20 mouse cellular contexts compared by ENCODE assay signal in the genomic region with DNA sequence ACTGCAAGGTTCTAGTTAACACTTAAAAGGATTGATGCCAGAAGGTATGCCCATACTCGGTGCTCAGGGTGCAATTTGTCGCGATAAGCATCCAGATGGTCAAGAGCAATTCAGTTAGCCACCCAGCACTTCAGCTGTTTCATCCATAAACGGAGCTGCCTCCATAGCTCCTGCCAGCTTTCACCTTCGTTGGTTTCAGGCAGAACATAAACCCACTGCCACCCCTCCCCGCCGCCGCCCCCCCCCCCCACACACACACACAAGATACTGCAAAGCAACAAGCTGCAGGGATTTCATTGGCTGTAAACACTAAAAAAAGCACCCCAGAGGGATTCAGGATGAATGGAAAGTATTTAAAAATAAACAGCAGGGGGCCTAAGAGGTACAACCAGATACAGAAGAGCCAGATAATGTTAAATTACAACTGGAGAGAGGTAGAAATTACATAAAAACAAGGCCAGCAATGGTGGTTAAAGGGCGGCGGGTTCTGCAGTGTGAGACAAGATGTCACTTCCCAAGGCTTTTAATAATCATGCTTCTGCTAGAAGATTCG.
DNase-seq lines count a peak whose midpoint lies in the region; ATAC-seq and TF ChIP-seq lines count a peak whose summit lies in the region.
"Had no signal": no experiment of that assay in that cellular context is flagged by ENCODE, and none has a peak within 500 bp of the region (broad histone marks: within the 10 kb centered on the region; RNA-seq: fewer than 3 reads in every experiment).

No protein-coding gene starts in this region.

- H3K27ac ChIP-seq in hindbrain, embryonic 15.5 days (replicated peaks), result peak overlapping the region; percentile 34
- H3K27ac ChIP-seq in hindbrain, embryonic 11.5 days (ENCODE audit: low read depth, low read length), result no peak overlapping the region
- H3K27ac ChIP-seq in forebrain, embryonic 14.5 days (ENCODE audit: low read depth, low read length), result no peak overlapping the region
- no peak overlapping the region for H3K27ac ChIP-seq in midbrain, embryonic 15.5 days
- no peak overlapping the region for H3K27ac ChIP-seq in thymus, adult 2 months (ENCODE audit: control insufficient read depth, insufficient read depth, low read length)
- H3K27ac ChIP-seq: embryonic facial prominence, embryonic 10.5 days; intestine, embryonic 15.5 days; limb, embryonic 12.5 days; liver, embryonic 14.5 days; stomach, embryonic 15.5 days had no signal

- TF ChIP-seq POLR2A in thymus, adult 2 months (IDR thresholded peaks at IDR 0.05; ENCODE audit: control insufficient read depth, extremely low read depth, insufficient read depth, low read length, poor library complexity), result no peak

- peak overlapping the region; percentile 27; the same call in 1 of the 2 replicates for H3K4me2 ChIP-seq in hindbrain, embryonic 15.5 days
- no peak overlapping the region for H3K4me2 ChIP-seq in hindbrain, embryonic 11.5 days (replicated peaks; ENCODE audit: low read depth, low read length)
- H3K4me2 ChIP-seq in forebrain, embryonic 14.5 days (ENCODE audit: low read length), result no peak overlapping the region
- no peak overlapping the region; the same call in 1 of the 2 replicates for H3K4me2 ChIP-seq in midbrain, embryonic 15.5 days
- H3K4me2 ChIP-seq: heart, embryonic 11.5 days; intestine, embryonic 15.5 days; limb, embryonic 12.5 days; stomach, embryonic 15.5 days had no signal

- peaks cover 31% of the 10 kb centered on the region for H3K4me1 ChIP-seq in hindbrain, embryonic 15.5 days (replicated peaks)
- no peaks in the 10 kb centered on the region for H3K4me1 ChIP-seq in hindbrain, embryonic 11.5 days (replicated peaks; ENCODE audit: control insufficient read depth, insufficient read depth, low read length)
- H3K4me1 ChIP-seq in forebrain, embryonic 14.5 days (ENCODE audit: control insufficient read depth, insufficient read depth, low read length), result peaks cover 13% of the 10 kb centered on the region
- peaks cover 17% of the 10 kb centered on the region for H3K4me1 ChIP-seq in midbrain, embryonic 15.5 days
- no peaks in the 10 kb centered on the region for H3K4me1 ChIP-seq in thymus, adult 2 months (replicated peaks; ENCODE audit: control insufficient read depth, insufficient read depth, low read length)
- H3K4me1 ChIP-seq: intestine, embryonic 15.5 days; stomach, embryonic 15.5 days had no signal

- TF ChIP-seq CTCF in thymus, adult 2 months (IDR thresholded peaks at IDR 0.05; ENCODE audit: borderline replicate concordance, control insufficient read depth, extremely low read depth, insufficient read depth, low read length, poor library complexity), result no peak

- H3K9me3 ChIP-seq in hindbrain, embryonic 15.5 days, result no peaks in the 10 kb centered on the region
- H3K9me3 ChIP-seq in hindbrain, embryonic 11.5 days (ENCODE audit: control insufficient read depth, low read length), result no peaks in the 10 kb centered on the region
- no peaks in the 10 kb centered on the region for H3K9me3 ChIP-seq in forebrain, embryonic 14.5 days (replicated peaks; ENCODE audit: control insufficient read depth, low read length)
- H3K9me3 ChIP-seq in midbrain, embryonic 15.5 days, result no peaks in the 10 kb centered on the region
- H3K9me3 ChIP-seq: embryonic facial prominence, embryonic 10.5 days; intestine, embryonic 15.5 days; limb, embryonic 12.5 days; stomach, embryonic 15.5 days had no signal

- DNase-seq in hindbrain, embryonic 11.5 days (ENCODE audit: low spot score), result no peak
- peak; percentile 55 for DNase-seq in brain, adult 2 months (ENCODE audit: low read depth, low spot score)
- peak; percentile 38 for DNase-seq in forebrain, embryonic 14.5 days (ENCODE audit: low spot score)
- DNase-seq in T-cell, adult 2 months (ENCODE audit: low spot score), result no peak
- no peak for DNase-seq in thymus, adult 2 months
- DNase-seq: cerebellum, adult 11 months; cerebellum, postnatal 25 days; gastrocnemius, postnatal 36 days; heart, postnatal 14 days; spleen, adult 18-20 months had no signal

- H3K27me3 ChIP-seq in hindbrain, embryonic 15.5 days, result no peaks in the 10 kb centered on the region
- H3K27me3 ChIP-seq in hindbrain, embryonic 11.5 days (ENCODE audit: control insufficient read depth, insufficient read depth, low read length), result no peaks in the 10 kb centered on the region
- no peaks in the 10 kb centered on the region for H3K27me3 ChIP-seq in forebrain, embryonic 14.5 days (replicated peaks; ENCODE audit: control insufficient read depth, insufficient read depth, low read length)
- H3K27me3 ChIP-seq in midbrain, embryonic 15.5 days (replicated peaks), result no peaks in the 10 kb centered on the region
- no peaks in the 10 kb centered on the region for H3K27me3 ChIP-seq in thymus, adult 2 months (ENCODE audit: control insufficient read depth, insufficient read depth, low read length)
- H3K27me3 ChIP-seq: intestine, embryonic 15.5 days; Patski; stomach, embryonic 15.5 days had no signal

- H3K9ac ChIP-seq in hindbrain, embryonic 15.5 days, result no peak overlapping the region
- no peak overlapping the region for H3K9ac ChIP-seq in hindbrain, embryonic 11.5 days (ENCODE audit: low read depth, low read length)
- no peak overlapping the region for H3K9ac ChIP-seq in forebrain, embryonic 14.5 days (ENCODE audit: low read length)
- no peak overlapping the region for H3K9ac ChIP-seq in midbrain, embryonic 15.5 days
- H3K9ac ChIP-seq: intestine, embryonic 15.5 days; limb, embryonic 12.5 days; liver, embryonic 14.5 days; stomach, embryonic 15.5 days had no signal

- H3K4me3 ChIP-seq in hindbrain, embryonic 15.5 days, result no peak overlapping the region
- no peak overlapping the region for H3K4me3 ChIP-seq in hindbrain, embryonic 11.5 days (ENCODE audit: low read depth, low read length)
- no peak overlapping the region for H3K4me3 ChIP-seq in forebrain, embryonic 14.5 days (ENCODE audit: low read depth, low read length)
- H3K4me3 ChIP-seq in midbrain, embryonic 15.5 days, result no peak overlapping the region
- no peak overlapping the region for H3K4me3 ChIP-seq in thymus, adult 2 months (ENCODE audit: control insufficient read depth, insufficient read depth, low read length)
- H3K4me3 ChIP-seq: embryonic facial prominence, embryonic 10.5 days; intestine, embryonic 15.5 days; limb, embryonic 12.5 days; stomach, embryonic 15.5 days had no signal

- ATAC-seq in hindbrain, embryonic 15.5 days (ENCODE audit: low FRiP score, low read depth), result no peak; the same call in 1 of the 2 replicates
- ATAC-seq in hindbrain, embryonic 11.5 days (ENCODE audit: low FRiP score), result no peak
- ATAC-seq in forebrain, embryonic 14.5 days, result peak; percentile 27; the same call in 1 of the 2 replicates
- ATAC-seq in midbrain, embryonic 15.5 days (replicated peaks), result peak; percentile 30
- ATAC-seq: intestine, embryonic 15.5 days; lung, postnatal 0 days; Patski had no signal

- no peaks in the 10 kb centered on the region for H3K36me3 ChIP-seq in hindbrain, embryonic 15.5 days
- no peaks in the 10 kb centered on the region for H3K36me3 ChIP-seq in hindbrain, embryonic 11.5 days (ENCODE audit: control insufficient read depth, insufficient read depth, low read length)
- no peaks in the 10 kb centered on the region for H3K36me3 ChIP-seq in forebrain, embryonic 14.5 days (ENCODE audit: control insufficient read depth, insufficient read depth, low read length)
- H3K36me3 ChIP-seq in midbrain, embryonic 15.5 days (replicated peaks), result no peaks in the 10 kb centered on the region
- H3K36me3 ChIP-seq in thymus, adult 2 months (ENCODE audit: control insufficient read depth, insufficient read depth, low read length), result no peaks in the 10 kb centered on the region
- H3K36me3 ChIP-seq: embryonic facial prominence, embryonic 10.5 days; intestine, embryonic 15.5 days; limb, embryonic 12.5 days; stomach, embryonic 15.5 days had no signal

- 20% methylated on average over 11 of the region's 11 CpGs for WGBS in hindbrain, embryonic 15.5 days
- 27% methylated on average over 11 of the region's 11 CpGs for WGBS in hindbrain, embryonic 11.5 days
- WGBS in forebrain, embryonic 14.5 days, result 12% methylated on average over 11 of the region's 11 CpGs
- WGBS in midbrain, embryonic 15.5 days, result 21% methylated on average over 11 of the region's 11 CpGs
- 36% methylated on average over 11 of the region's 11 CpGs for WGBS in thymus, adult 2 months

Comparison
In these comparisons a context has a peak if more than half of its experiments do, and no peak if none do; other contexts are left out.
1. ATAC-seq: peak in forebrain, embryonic 14.5 days (single experiment) and midbrain, embryonic 15.5 days (single experiment); none in hindbrain, embryonic 15.5 days (single experiment) and hindbrain, embryonic 11.5 days (single experiment).
2. DNase-seq: peak in brain, adult 2 months (single experiment) and forebrain, embryonic 14.5 days (single experiment); none in hindbrain, embryonic 11.5 days (single experiment), T-cell, adult 2 months (single experiment) and thymus, adult 2 months (single experiment).